Mouse (Mus musculus): ENCODE results near the gene D630003M21Rik. TPM values are rescaled to one million over a fixed set of nuclear protein-coding genes. Genes with fewer than 3 reads are reported as not detected.

Gene D630003M21Rik
- total RNA-seq, 2 experiments from 2014 or later, result 7.0 to 7.4 TPM

- DNase-seq, result no peak
- intact Hi-C loops (cut with DNase I), result no loop called here
These were observed 12.2 kb upstream of the D630003M21Rik start for GRCm38 (mm10) chr2:158241126-158241738.

GRCm38 (mm10) chr2:158238101-158238500 lies 9.1 kb upstream of the D630003M21Rik start:
- intact Hi-C loops (cut with DNase I), result no loop called here
- DNase-seq, result no peak

GRCm38 (mm10) chr2:158236698-158237097 lies 7.7 kb upstream of the D630003M21Rik start:
- intact Hi-C loops (cut with DNase I), result no loop called here

GRCm38 (mm10) chr2:158233106-158233505 lies 4.1 kb upstream of the D630003M21Rik start:
- DNase-seq, result no peak
- intact Hi-C loops (cut with DNase I), result no loop called here

More at GRCm38 (mm10) chr2:158236698-158237097, 7.7 kb upstream of the D630003M21Rik start:
- DNase-seq, result no peak

- intact Hi-C loops (cut with DNase I), result no loop called here
- DNase-seq, result no peak
These were observed 3.4 kb upstream of the D630003M21Rik start for GRCm38 (mm10) chr2:158232414-158232813.

- intact Hi-C loops (cut with DNase I), result no loop called here
- DNase-seq, result no peak
These were observed 2.0 kb upstream of the D630003M21Rik start for GRCm38 (mm10) chr2:158231071-158231470.

- intact Hi-C loops (cut with DNase I), result no loop called here
- DNase-seq, result no peak
These were observed 1.6 kb upstream of the D630003M21Rik start for GRCm38 (mm10) chr2:158230617-158231016.

- intact Hi-C loops (cut with DNase I), result no loop called here
- DNase-seq, result no peak
These were observed 476 bp upstream of the D630003M21Rik start for GRCm38 (mm10) chr2:158229503-158229892.

GRCm38 (mm10) chr2:158225301-158225700 lies 3.7 kb downstream of the D630003M21Rik start:
- peak; percentile 62 to 69 for DNase-seq
- intact Hi-C loops (cut with DNase I), result no loop called here

GRCm38 (mm10) chr2:158223497-158223896 lies 5.5 kb downstream of the D630003M21Rik start:
- DNase-seq, result no peak
- intact Hi-C loops (cut with DNase I), result no loop called here

- peak; percentile 43 to 58 for DNase-seq
- intact Hi-C loops (cut with DNase I), result no loop called here
These were observed 6.4 kb downstream of the D630003M21Rik start for GRCm38 (mm10) chr2:158222664-158223063.

- no peak for DNase-seq
- intact Hi-C loops (cut with DNase I), result no loop called here
These were observed 7.5 kb downstream of the D630003M21Rik start for GRCm38 (mm10) chr2:158221446-158222084.

GRCm38 (mm10) chr2:158219562-158219961 lies 9.5 kb downstream of the D630003M21Rik start:
- intact Hi-C loops (cut with DNase I), result no loop called here

GRCm38 (mm10) chr2:158216510-158216909 lies 12.5 kb downstream of the D630003M21Rik start:
- intact Hi-C loops (cut with DNase I), result no loop called here
- peak; percentile 48 to 49 for DNase-seq

More at GRCm38 (mm10) chr2:158219562-158219961, 9.5 kb downstream of the D630003M21Rik start:
- DNase-seq, result no peak

- DNase-seq, result peak; percentile 62 to 74
- intact Hi-C loops (cut with DNase I), result no loop called here
These were observed 13.5 kb downstream of the D630003M21Rik start for GRCm38 (mm10) chr2:158215283-158216117.

GRCm38 (mm10) chr2:158211764-158212471 lies 17.1 kb downstream of the D630003M21Rik start:
- intact Hi-C loops (cut with DNase I), result no loop called here
- no peak for DNase-seq

- no peak for DNase-seq
- intact Hi-C loops (cut with DNase I), result no loop called here
These were observed 18.1 kb downstream of the D630003M21Rik start for GRCm38 (mm10) chr2:158210958-158211357.

- peak; percentile 48 to 62 for DNase-seq
- intact Hi-C loops (cut with DNase I), result no loop called here
These were observed 18.5 kb downstream of the D630003M21Rik start for GRCm38 (mm10) chr2:158210503-158210902.

- intact Hi-C loops (cut with DNase I), result loop anchor here (5.0 to 10.0 kb wide), 2 partner anchors 138 to 605 kb away; no protein-coding TSS in a partner anchor
- DNase-seq, result no peak
These were observed 19.2 kb downstream of the D630003M21Rik start for GRCm38 (mm10) chr2:158209776-158210175.

GRCm38 (mm10) chr2:158207848-158208247 lies 21.2 kb downstream of the D630003M21Rik start:
- DNase-seq, result peak; percentile 78 to 83
- intact Hi-C loops (cut with DNase I), result loop anchor here (1.0 to 10.0 kb wide), 3 partner anchors 50 to 603 kb away; partner anchors contain the start of gene Bpi

Measured in heart, postnatal 14 days (tissue).